Mouse (Mus musculus) spleen, postnatal 4 days (tissue): ENCODE data around the gene Notum.

Experiments used
- DNase-seq, 2 experiments: peaks; one replicate each; pipeline ENCODE4 v3.0.0; 2022; ENCODE audit warnings: low spot score in 2 of 2

The Notum gene

GRCm38 (mm10) chr11:120633520-120634343 lies 27.2 kb downstream of the Notum start, which contains the start of gene Mafg:
Gene Mafg (minus strand): TSS chr11:120633600.
- peak; percentile 91 to 94 for DNase-seq

GRCm38 (mm10) chr11:120632559-120633519 lies 28.1 kb downstream of the Notum start:
- peak; percentile 78 to 89 for DNase-seq

- DNase-seq, result peak; percentile 60 to 78
These were observed 29.1 kb downstream of the Notum start for GRCm38 (mm10) chr11:120631726-120632448.

GRCm38 (mm10) chr11:120630881-120631725 lies 29.9 kb downstream of the Notum start:
- DNase-seq, result peak; percentile 30 to 71

DNA sequence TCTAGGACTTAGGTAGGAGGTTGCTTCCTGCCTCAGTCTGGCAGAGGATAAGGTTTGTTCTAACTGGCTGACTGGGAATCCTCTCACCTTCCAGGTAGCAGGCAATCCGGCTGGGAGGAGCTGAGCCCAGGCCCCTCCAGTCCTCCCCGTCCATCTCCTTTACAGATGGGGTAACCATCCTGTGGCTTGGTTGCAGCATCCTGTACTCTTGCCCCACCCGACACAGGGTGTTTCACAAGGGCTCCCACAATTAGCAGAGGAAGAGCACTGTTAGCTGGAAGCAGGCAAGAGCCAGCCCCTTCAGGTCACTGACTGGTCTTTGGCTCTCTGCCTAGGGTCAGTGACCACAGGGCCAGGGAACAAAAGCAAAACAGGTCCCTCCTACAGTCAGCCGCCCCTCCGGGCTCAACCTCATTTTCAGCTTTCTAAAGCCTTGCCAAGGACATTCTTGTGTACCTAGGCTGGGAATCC lies 30.5 kb downstream of the Notum start:
- peak; percentile 68 to 80 for DNase-seq

DNA sequence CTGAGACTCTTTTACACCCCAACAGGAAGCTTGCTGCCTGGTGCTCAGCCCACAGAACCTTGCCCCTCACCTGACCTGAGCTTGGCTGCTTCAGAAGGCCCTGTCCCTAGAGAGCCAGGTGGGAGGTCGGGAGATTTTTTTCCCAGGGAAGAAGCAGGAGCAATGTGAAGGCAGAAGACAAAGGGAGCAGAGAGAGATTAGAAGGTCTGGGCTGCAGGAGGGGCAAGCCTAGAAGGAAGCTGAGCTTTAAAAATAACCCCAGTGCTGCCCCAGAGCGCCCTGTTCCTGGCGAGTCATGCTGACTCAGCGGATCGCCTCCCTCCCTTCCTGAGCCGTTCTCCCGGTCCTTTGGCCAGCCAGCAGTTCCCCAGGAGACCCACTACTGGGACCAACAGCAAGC lies 31.1 kb downstream of the Notum start:
- DNase-seq, result peak; percentile 82 to 90

GRCm38 (mm10) chr11:120629341-120629730 lies 31.6 kb downstream of the Notum start:
- DNase-seq, result peak; percentile 79 to 88

GRCm38 (mm10) chr11:120628601-120629340 lies 32.2 kb downstream of the Notum start:
- DNase-seq, result peak in 1 of 2 experiments; percentile 67

DNA sequence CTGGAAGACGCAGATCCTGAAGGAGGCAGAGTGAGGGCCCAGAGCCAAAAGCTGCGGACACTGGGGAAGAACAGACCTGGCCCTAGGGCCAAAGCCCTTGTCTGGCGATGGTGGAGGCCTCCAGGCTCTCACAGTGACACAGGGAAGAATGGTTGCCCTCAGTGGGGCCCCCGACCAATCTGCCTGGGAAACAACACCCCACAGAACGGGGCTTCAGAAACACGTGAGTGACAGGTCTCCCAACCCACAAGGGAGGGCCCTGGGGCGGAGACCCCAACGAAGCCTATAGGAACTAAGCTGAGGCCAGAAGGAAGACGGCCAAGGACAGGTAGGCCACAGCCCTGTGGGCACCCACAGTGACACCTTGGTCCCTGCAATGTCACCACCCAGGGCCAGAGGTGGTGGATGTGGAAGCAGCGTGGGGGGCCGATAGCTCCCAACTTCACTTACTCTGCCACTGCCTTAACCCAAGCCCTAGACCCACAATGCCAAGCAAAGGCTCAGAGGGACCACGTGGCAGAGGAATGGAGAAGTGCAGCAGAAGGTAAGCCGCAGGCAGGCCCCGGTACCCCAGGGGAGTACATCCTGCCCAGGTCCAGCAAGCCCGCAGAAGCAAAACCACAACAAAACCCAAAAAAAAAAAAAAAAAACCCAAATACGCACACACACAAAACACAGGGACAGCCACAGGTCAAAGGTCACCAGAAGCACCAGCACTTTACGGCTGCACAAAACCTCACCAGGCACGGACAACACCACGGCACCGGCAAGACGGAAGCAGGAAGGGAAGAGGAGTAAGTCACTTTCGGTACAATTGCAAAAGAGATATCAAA lies 33.3 kb downstream of the Notum start:
- peak; percentile 62 to 81 for DNase-seq

GRCm38 (mm10) chr11:120626785-120627467 lies 34.0 kb downstream of the Notum start:
- DNase-seq, result peak in 1 of 2 experiments; percentile 63

GRCm38 (mm10) chr11:120625152-120625775 lies 35.7 kb downstream of the Notum start, which contains the start of gene Sirt7:
Gene Sirt7 (minus strand): TSS chr11:120625240.
- no peak for DNase-seq

- peak; percentile 85 to 93 for DNase-seq
These were observed 36.3 kb downstream of the Notum start for GRCm38 (mm10) chr11:120624680-120625111.

DNA sequence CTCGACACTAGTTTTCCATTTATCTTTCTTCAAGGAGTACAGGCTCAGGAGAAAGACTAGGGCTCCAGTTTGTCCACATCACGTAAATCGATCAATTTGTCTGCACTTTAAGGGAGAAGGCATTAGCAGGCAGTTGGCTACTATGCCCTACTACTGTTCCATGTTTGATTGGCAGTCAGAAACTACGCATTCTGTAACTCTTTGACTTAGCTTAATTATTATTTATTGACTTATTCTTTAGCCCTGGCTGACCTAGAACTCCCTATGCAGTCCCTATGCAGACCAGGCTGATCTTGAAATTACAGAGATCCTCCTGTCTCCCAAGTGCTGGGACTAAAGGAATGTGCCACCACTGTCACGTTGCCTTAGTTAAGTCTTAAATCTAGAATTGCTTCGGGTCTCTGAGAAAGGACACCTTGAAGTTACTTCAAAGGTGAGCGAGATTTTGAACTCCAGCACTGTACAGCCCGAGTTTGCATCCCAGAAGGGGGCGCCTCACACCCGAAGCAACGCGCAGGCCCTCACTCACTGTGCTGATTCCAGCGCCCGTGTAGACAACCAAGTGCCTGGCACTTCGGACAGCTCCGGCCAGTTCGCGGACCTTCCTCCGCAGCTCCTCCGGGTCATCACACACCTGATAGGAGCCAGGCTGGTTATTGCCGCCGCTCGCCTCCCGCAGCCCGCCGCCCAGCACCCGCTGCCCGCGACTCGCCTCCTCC lies 36.9 kb downstream of the Notum start:
- peak; percentile 80 to 91 for DNase-seq

DNA sequence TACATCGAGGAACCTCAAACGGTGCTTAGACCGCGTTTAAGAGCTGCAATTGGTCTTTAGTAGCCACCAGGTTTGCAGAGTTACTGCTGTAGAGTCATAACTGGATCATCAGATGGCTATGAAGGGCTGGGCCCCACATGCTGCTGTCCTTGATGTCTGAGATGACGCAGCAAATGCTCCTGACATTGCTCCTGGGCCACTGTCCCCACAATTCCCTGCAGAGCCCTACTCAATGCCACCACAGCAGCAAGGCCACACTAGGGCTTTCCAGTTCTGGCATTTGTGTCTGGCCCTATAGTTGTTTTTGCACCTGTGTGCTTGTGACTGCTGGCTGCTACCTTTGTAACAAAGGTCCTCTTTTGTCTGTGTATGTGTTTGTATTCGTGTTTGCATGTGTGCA lies 38.2 kb downstream of the Notum start:
- DNase-seq, result peak in 1 of 2 experiments; percentile 53

- no peak for DNase-seq
These were observed 40.8 kb downstream of the Notum start for GRCm38 (mm10) chr11:120620195-120620594.

DNA sequence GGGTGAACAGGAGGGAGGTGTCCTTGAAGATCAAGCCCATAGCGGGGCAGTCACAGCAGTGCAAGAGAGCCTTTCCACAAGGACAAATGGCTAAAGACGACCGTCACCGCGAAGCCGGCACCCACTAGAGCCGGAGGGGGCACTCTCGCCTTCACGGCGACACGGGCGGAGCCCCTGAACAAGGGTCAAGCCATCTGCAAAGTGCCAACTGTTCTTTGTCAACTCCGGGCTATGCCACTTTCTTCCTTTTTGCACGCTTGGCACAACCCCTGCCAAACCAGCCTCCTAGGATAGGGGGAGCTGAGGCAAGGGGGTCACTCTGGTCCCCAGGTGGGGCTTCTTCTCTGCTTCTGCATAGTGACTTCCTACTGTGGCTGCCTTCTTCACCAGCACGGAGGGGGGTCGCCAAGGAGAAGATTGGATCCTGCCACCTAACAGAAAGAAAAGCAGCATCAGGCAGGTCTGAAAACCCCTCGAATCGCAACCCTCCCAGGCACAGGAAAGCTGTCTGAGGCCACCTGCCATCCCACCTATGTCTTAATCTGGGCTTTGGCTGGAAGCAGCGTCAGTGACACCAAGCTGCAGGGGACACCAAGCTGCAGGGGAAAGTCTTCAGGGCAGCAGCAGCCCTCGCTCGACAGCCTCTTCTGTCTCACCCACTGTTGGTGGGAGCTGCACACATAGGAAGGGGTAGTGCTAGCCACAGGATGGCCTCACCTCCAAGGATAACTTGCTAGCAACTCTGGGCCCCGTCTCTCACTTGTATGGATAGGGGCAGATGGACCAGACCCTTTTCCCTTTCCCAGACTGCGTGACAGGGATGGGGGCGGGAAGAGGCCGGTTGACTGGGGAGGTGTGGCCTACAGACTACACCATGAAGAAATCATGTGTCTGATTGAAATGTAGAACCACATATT lies 42.1 kb downstream of the Notum start:
- DNase-seq, result peak in 1 of 2 experiments; percentile 65
